Mouse (Mus musculus): ENCODE measurements around the gene Flnb. TPM values are rescaled to one million over a fixed set of nuclear protein-coding genes. Genes with fewer than 3 reads are reported as not detected.

Gene Flnb
- polyA plus RNA-seq, 1 experiment from 2014 or later = 16.5 TPM

- no peaks in the 10 kb centered on the region for H3K9me3 ChIP-seq (ENCODE audit: control insufficient read depth, low read length)
- H3K4me3 ChIP-seq (ENCODE audit: low read depth, low read length) = no peak overlapping the region
- DNase-seq (ENCODE audit: low spot score) = no peak
- no peaks in the 10 kb centered on the region for H3K27me3 ChIP-seq (ENCODE audit: control insufficient read depth, insufficient read depth, low read length)
- H3K9ac ChIP-seq (ENCODE audit: low read depth, low read length) = no peak overlapping the region
- H3K4me2 ChIP-seq (replicated peaks; ENCODE audit: low read depth, low read length) = no peak overlapping the region
- no peaks in the 10 kb centered on the region for H3K4me1 ChIP-seq (replicated peaks; ENCODE audit: control insufficient read depth, insufficient read depth, low read length)
- WGBS = 80% methylated on average over 11 of the region's 11 CpGs
- no peak overlapping the region for H3K27ac ChIP-seq (ENCODE audit: low read depth, low read length)
- no peak for ATAC-seq (ENCODE audit: low FRiP score)
- no peaks in the 10 kb centered on the region for H3K36me3 ChIP-seq (ENCODE audit: control insufficient read depth, insufficient read depth, low read length)
Observed at GRCm38 (mm10) chr14:7907058-7907457, 89.3 kb downstream of the Flnb start.

- WGBS = 88% methylated on average over 10 of the region's 10 CpGs
- no peak for ATAC-seq (ENCODE audit: low FRiP score)
- no peak overlapping the region for H3K27ac ChIP-seq (ENCODE audit: low read depth, low read length)
- H3K4me1 ChIP-seq (replicated peaks; ENCODE audit: control insufficient read depth, insufficient read depth, low read length) = no peaks in the 10 kb centered on the region
- H3K36me3 ChIP-seq (ENCODE audit: control insufficient read depth, insufficient read depth, low read length) = no peaks in the 10 kb centered on the region
- H3K9ac ChIP-seq (ENCODE audit: low read depth, low read length) = no peak overlapping the region
- no peaks in the 10 kb centered on the region for H3K27me3 ChIP-seq (ENCODE audit: control insufficient read depth, insufficient read depth, low read length)
- H3K4me2 ChIP-seq (replicated peaks; ENCODE audit: low read depth, low read length) = no peak overlapping the region
- DNase-seq (ENCODE audit: low spot score) = no peak
- H3K4me3 ChIP-seq (ENCODE audit: low read depth, low read length) = no peak overlapping the region
- no peaks in the 10 kb centered on the region for H3K9me3 ChIP-seq (ENCODE audit: control insufficient read depth, low read length)
Observed at GRCm38 (mm10) chr14:7909472-7909871, 91.7 kb downstream of the Flnb start.

- H3K4me2 ChIP-seq (replicated peaks; ENCODE audit: low read depth, low read length) = no peak overlapping the region
- no peaks in the 10 kb centered on the region for H3K9me3 ChIP-seq (ENCODE audit: control insufficient read depth, low read length)
- H3K27me3 ChIP-seq (ENCODE audit: control insufficient read depth, insufficient read depth, low read length) = no peaks in the 10 kb centered on the region
- ATAC-seq (ENCODE audit: low FRiP score) = no peak
- no peaks in the 10 kb centered on the region for H3K36me3 ChIP-seq (ENCODE audit: control insufficient read depth, insufficient read depth, low read length)
- no peaks in the 10 kb centered on the region for H3K4me1 ChIP-seq (replicated peaks; ENCODE audit: control insufficient read depth, insufficient read depth, low read length)
- no peak overlapping the region for H3K4me3 ChIP-seq (ENCODE audit: low read depth, low read length)
- DNase-seq (ENCODE audit: low spot score) = no peak
- H3K9ac ChIP-seq (ENCODE audit: low read depth, low read length) = no peak overlapping the region
- 73% methylated on average over 7 of the region's 7 CpGs for WGBS
- H3K27ac ChIP-seq (ENCODE audit: low read depth, low read length) = no peak overlapping the region
Observed at GRCm38 (mm10) chr14:7913842-7914241, 96.1 kb downstream of the Flnb start.

- no peak overlapping the region for H3K9ac ChIP-seq (ENCODE audit: low read depth, low read length)
Observed at GRCm38 (mm10) chr14:7914461-7914860, 96.7 kb downstream of the Flnb start.

GRCm38 (mm10) chr14:7918150-7918991 is 100.6 kb downstream of the Flnb start:
- no peaks in the 10 kb centered on the region for H3K27me3 ChIP-seq (ENCODE audit: control insufficient read depth, insufficient read depth, low read length)
- no peaks in the 10 kb centered on the region for H3K9me3 ChIP-seq (ENCODE audit: control insufficient read depth, low read length)
- 83% methylated on average over 6 of the region's 6 CpGs for WGBS
- no peak overlapping the region for H3K27ac ChIP-seq (ENCODE audit: low read depth, low read length)
- H3K4me2 ChIP-seq (replicated peaks; ENCODE audit: low read depth, low read length) = no peak overlapping the region
- no peak overlapping the region for H3K4me3 ChIP-seq (ENCODE audit: low read depth, low read length)
- H3K4me1 ChIP-seq (replicated peaks; ENCODE audit: control insufficient read depth, insufficient read depth, low read length) = no peaks in the 10 kb centered on the region
- no peak for ATAC-seq (ENCODE audit: low FRiP score)
- 0 out of 2 replicates have a peak, but pooled peaks cover 2% of the 10 kb centered on the region for H3K36me3 ChIP-seq (ENCODE audit: control insufficient read depth, insufficient read depth, low read length)
- no peak overlapping the region for H3K9ac ChIP-seq (ENCODE audit: low read depth, low read length)
- DNase-seq (ENCODE audit: low spot score) = no peak

More at GRCm38 (mm10) chr14:7914461-7914860, 96.7 kb downstream of the Flnb start:
- Histone ChIP-seq H3K4me2 (replicated peaks; ENCODE audit: low read depth, low read length) (no peak overlapping the region), H3K27ac (ENCODE audit: low read depth, low read length) (no peak overlapping the region), H3K4me3 (ENCODE audit: low read depth, low read length) (no peak overlapping the region), H3K4me1 (replicated peaks; ENCODE audit: control insufficient read depth, insufficient read depth, low read length) (no peaks in the 10 kb centered on the region), H3K27me3 (ENCODE audit: control insufficient read depth, insufficient read depth, low read length) (no peaks in the 10 kb centered on the region), H3K9me3 (ENCODE audit: control insufficient read depth, low read length) (no peaks in the 10 kb centered on the region), H3K36me3 (ENCODE audit: control insufficient read depth, insufficient read depth, low read length) (no peaks in the 10 kb centered on the region)
- ATAC-seq (ENCODE audit: low FRiP score) (no peak), DNase-seq (ENCODE audit: low spot score) (no peak)
- WGBS = 89% methylated on average over 4 of the region's 4 CpGs

- no peaks in the 10 kb centered on the region for H3K9me3 ChIP-seq (ENCODE audit: control insufficient read depth, low read length)
- no peaks in the 10 kb centered on the region for H3K4me1 ChIP-seq (replicated peaks; ENCODE audit: control insufficient read depth, insufficient read depth, low read length)
- no peak overlapping the region for H3K4me2 ChIP-seq (replicated peaks; ENCODE audit: low read depth, low read length)
- DNase-seq (ENCODE audit: low spot score) = no peak
- no peaks in the 10 kb centered on the region for H3K27me3 ChIP-seq (ENCODE audit: control insufficient read depth, insufficient read depth, low read length)
- H3K36me3 ChIP-seq (ENCODE audit: control insufficient read depth, insufficient read depth, low read length) = 0 out of 2 replicates have a peak, but pooled peaks cover 2% of the 10 kb centered on the region
- H3K27ac ChIP-seq (ENCODE audit: low read depth, low read length) = no peak overlapping the region
- no peak overlapping the region for H3K9ac ChIP-seq (ENCODE audit: low read depth, low read length)
- 96% methylated on average over 5 of the region's 5 CpGs for WGBS
- H3K4me3 ChIP-seq (ENCODE audit: low read depth, low read length) = no peak overlapping the region
- ATAC-seq (ENCODE audit: low FRiP score) = no peak
Observed at GRCm38 (mm10) chr14:7919309-7919708, 101.6 kb downstream of the Flnb start.

- no peaks in the 10 kb centered on the region for H3K9me3 ChIP-seq (ENCODE audit: control insufficient read depth, low read length)
- H3K4me3 ChIP-seq (ENCODE audit: low read depth, low read length) = no peak overlapping the region
- no peak overlapping the region for H3K4me2 ChIP-seq (replicated peaks; ENCODE audit: low read depth, low read length)
- no peak for DNase-seq (ENCODE audit: low spot score)
- no peaks in the 10 kb centered on the region for H3K27me3 ChIP-seq (ENCODE audit: control insufficient read depth, insufficient read depth, low read length)
- no peak for ATAC-seq (ENCODE audit: low FRiP score)
- H3K9ac ChIP-seq (ENCODE audit: low read depth, low read length) = no peak overlapping the region
- WGBS = 85% methylated on average over 4 of the region's 4 CpGs
- H3K27ac ChIP-seq (ENCODE audit: low read depth, low read length) = no peak overlapping the region
- H3K4me1 ChIP-seq (replicated peaks; ENCODE audit: control insufficient read depth, insufficient read depth, low read length) = no peaks in the 10 kb centered on the region
- H3K36me3 ChIP-seq (ENCODE audit: control insufficient read depth, insufficient read depth, low read length) = 0 out of 2 replicates have a peak, but pooled peaks cover 2% of the 10 kb centered on the region
Observed at GRCm38 (mm10) chr14:7919921-7920320, 102.2 kb downstream of the Flnb start.

GRCm38 (mm10) chr14:7921459-7921858 is 103.7 kb downstream of the Flnb start:
- H3K27ac ChIP-seq (ENCODE audit: low read depth, low read length) = no peak overlapping the region
- WGBS = 88% methylated on average over 5 of the region's 5 CpGs
- H3K36me3 ChIP-seq (ENCODE audit: control insufficient read depth, insufficient read depth, low read length) = 0 out of 2 replicates have a peak, but pooled peaks cover 2% of the 10 kb centered on the region
- H3K4me1 ChIP-seq (replicated peaks; ENCODE audit: control insufficient read depth, insufficient read depth, low read length) = no peaks in the 10 kb centered on the region
- H3K4me3 ChIP-seq (ENCODE audit: low read depth, low read length) = no peak overlapping the region
- no peak for ATAC-seq (ENCODE audit: low FRiP score)
- no peak overlapping the region for H3K4me2 ChIP-seq (replicated peaks; ENCODE audit: low read depth, low read length)
- no peak overlapping the region for H3K9ac ChIP-seq (ENCODE audit: low read depth, low read length)
- DNase-seq (ENCODE audit: low spot score) = no peak
- no peaks in the 10 kb centered on the region for H3K9me3 ChIP-seq (ENCODE audit: control insufficient read depth, low read length)
- no peaks in the 10 kb centered on the region for H3K27me3 ChIP-seq (ENCODE audit: control insufficient read depth, insufficient read depth, low read length)

- no peak overlapping the region for H3K27ac ChIP-seq (ENCODE audit: low read depth, low read length)
- no peak for DNase-seq (ENCODE audit: low spot score)
- no peaks in the 10 kb centered on the region for H3K9me3 ChIP-seq (ENCODE audit: control insufficient read depth, low read length)
- no peak for ATAC-seq (ENCODE audit: low FRiP score)
- H3K27me3 ChIP-seq (ENCODE audit: control insufficient read depth, insufficient read depth, low read length) = no peaks in the 10 kb centered on the region
- 0 out of 2 replicates have a peak, but pooled peaks cover 2% of the 10 kb centered on the region for H3K36me3 ChIP-seq (ENCODE audit: control insufficient read depth, insufficient read depth, low read length)
- no peak overlapping the region for H3K4me2 ChIP-seq (replicated peaks; ENCODE audit: low read depth, low read length)
- H3K4me3 ChIP-seq (ENCODE audit: low read depth, low read length) = no peak overlapping the region
- no peaks in the 10 kb centered on the region for H3K4me1 ChIP-seq (replicated peaks; ENCODE audit: control insufficient read depth, insufficient read depth, low read length)
- H3K9ac ChIP-seq (ENCODE audit: low read depth, low read length) = no peak overlapping the region
Observed at GRCm38 (mm10) chr14:7923635-7924034, 105.9 kb downstream of the Flnb start.
